Mouse (Mus musculus) hindbrain, embryonic 13.5 days (tissue): ENCODE measurements at regions not wholly inside any gene's neighbourhood (a gene's known extent, or its start where the extent isn't known, plus 50 kb on each side); places are given as distances from the start of the nearest gene placed in this dataset.

Experiments
- ATAC-seq: fragments of 200-750 bp; cut with Nextera tagmentation; 2 replicates; pipeline ENCODE4 v1.8.0; 2017; ENCODE audit warnings: moderate TSS enrichment; ENCODE audit not compliant: low FRiP score
- H3K27ac ChIP-seq: fragments of 300-500 bp; sonication (generic); 2 replicates; pipeline ENCODE4 v1.5.1; 2015; ENCODE audit warnings: inconsistent platforms, mild to moderate bottlenecking, moderate library complexity
- H3K27me3 ChIP-seq: fragments of 300-500 bp; sonication (generic); 2 replicates; pipeline ENCODE4 v1.6.1; 2015; ENCODE audit warnings: mild to moderate bottlenecking, inconsistent platforms
- H3K36me3 ChIP-seq: fragments of 300-500 bp; sonication (generic); 2 replicates; pipeline ENCODE4 v1.6.1; 2015; ENCODE audit warnings: mild to moderate bottlenecking, inconsistent platforms
- H3K4me1 ChIP-seq: fragments of 300-500 bp; sonication (generic); replicated peaks from 2 replicates; pipeline ENCODE4 v1.6.1; 2015; ENCODE audit warnings: inconsistent platforms
- H3K4me2 ChIP-seq: fragments of 300-500 bp; sonication (generic); 2 replicates; pipeline ENCODE4 v1.6.1; 2015; ENCODE audit warnings: inconsistent platforms, mild to moderate bottlenecking, moderate library complexity
- H3K4me3 ChIP-seq: fragments of 300-500 bp; sonication (generic); 2 replicates; pipeline ENCODE4 v1.5.1; 2015; ENCODE audit warnings: mild to moderate bottlenecking, inconsistent platforms
- H3K9ac ChIP-seq: fragments of 300-500 bp; sonication (generic); 2 replicates; pipeline ENCODE4 v1.6.1; 2015; ENCODE audit warnings: mild to moderate bottlenecking, inconsistent platforms
- H3K9me3 ChIP-seq: fragments of 300-500 bp; sonication (generic); 2 replicates; pipeline ENCODE4 v1.6.1; 2016; ENCODE audit warnings: inconsistent platforms
- WGBS: fragments of 180-500 bp; shearing (Covaris S2); methylation state at CpG from one replicate; pipeline ENCODE4 v1.1.7; 2015; 5-methylcytosine and 5-hydroxymethylcytosine counted together

DNA sequence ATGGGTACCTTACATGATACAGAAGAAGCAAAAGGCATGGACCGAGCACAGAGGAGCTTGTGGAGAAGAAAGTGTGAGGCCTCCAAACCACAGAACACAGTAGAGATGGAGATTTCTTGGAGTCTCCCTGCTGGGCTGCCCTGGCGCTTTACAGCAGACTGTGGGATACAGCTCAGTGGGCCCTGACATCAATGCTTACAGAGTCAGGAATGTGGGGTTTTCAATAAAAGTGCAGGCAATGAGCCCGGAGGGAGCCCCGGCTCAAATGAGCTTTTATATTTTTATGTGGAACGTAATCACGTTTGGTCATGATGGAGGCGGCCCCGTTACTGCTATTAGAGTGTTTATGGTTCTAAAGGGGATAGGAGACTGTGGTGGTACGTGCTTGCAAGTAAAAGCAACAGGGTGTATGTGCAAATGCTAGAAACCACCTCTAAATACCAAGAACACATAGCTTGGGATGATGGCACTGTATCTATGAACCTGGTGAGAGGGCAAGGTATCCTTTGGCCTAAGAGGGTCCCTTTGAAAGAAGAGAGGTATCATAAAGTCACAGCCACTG, 308.1 kb upstream of the Dynlrb2 start:
- ATAC-seq = no peak
- Histone ChIP-seq H3K4me3 (no peak overlapping the region), H3K27me3 (no peaks in the 10 kb centered on the region), H3K9me3 (no peaks in the 10 kb centered on the region), H3K27ac (no peak overlapping the region), H3K4me1 (no peaks in the 10 kb centered on the region), H3K36me3 (no peaks in the 10 kb centered on the region), H3K4me2 (no peak overlapping the region), H3K9ac (no peak overlapping the region)
- 79% methylated on average over 9 of the region's 9 CpGs for WGBS

DNA sequence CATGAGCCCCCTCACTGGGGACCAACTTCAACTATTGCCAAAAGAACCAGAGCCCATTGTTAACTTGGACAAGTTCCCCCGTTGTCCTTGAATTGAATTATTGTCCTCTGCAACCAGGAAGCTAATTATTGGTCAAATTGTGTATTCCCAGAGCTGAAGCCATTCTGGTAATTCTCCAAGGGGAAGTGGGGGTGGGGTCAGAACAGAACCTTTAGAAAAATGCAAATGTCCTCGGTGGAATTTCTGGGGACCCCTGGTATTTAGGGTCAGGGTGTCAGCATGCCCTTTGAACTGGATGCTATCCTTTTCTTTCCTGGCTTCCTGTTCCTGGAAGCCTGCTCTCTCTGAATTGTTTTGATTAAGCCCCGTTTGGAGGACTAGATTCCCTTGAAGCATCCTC, 312.7 kb upstream of the Dynlrb2 start:
- Histone ChIP-seq H3K9ac (no peak overlapping the region), H3K36me3 (no peaks in the 10 kb centered on the region), H3K27ac (no peak overlapping the region), H3K4me1 (no peaks in the 10 kb centered on the region), H3K4me3 (no peak overlapping the region), H3K4me2 (no peak overlapping the region), H3K27me3 (0 out of 2 replicates have a peak, but pooled peaks cover 3% of the 10 kb centered on the region), H3K9me3 (no peaks in the 10 kb centered on the region)
- no peak for ATAC-seq
- 10% methylated on average over 3 of the region's 3 CpGs for WGBS

- no peak overlapping the region for H3K27ac ChIP-seq
- H3K36me3 ChIP-seq = no peaks in the 10 kb centered on the region
- no peak overlapping the region for H3K9ac ChIP-seq
- 90% methylated on average over 7 of the region's 7 CpGs for WGBS
- ATAC-seq = no peak
- no peak overlapping the region for H3K4me2 ChIP-seq
- no peaks in the 10 kb centered on the region for H3K9me3 ChIP-seq
- no peak overlapping the region for H3K4me3 ChIP-seq
- H3K4me1 ChIP-seq = no peaks in the 10 kb centered on the region
- H3K27me3 ChIP-seq = 0 out of 2 replicates have a peak, but pooled peaks cover 1% of the 10 kb centered on the region
Measured at GRCm38 (mm10) chr8:116185206-116185605, 319.6 kb upstream of the Dynlrb2 start.

GRCm38 (mm10) chr8:116184241-116184640, 320.5 kb upstream of the Dynlrb2 start:
- no peak overlapping the region for H3K27ac ChIP-seq

GRCm38 (mm10) chr8:116177946-116178345, 326.8 kb upstream of the Dynlrb2 start:
- no peak overlapping the region for H3K4me2 ChIP-seq
- 84% methylated on average over 2 of the region's 2 CpGs for WGBS
- no peaks in the 10 kb centered on the region for H3K9me3 ChIP-seq
- no peaks in the 10 kb centered on the region for H3K4me1 ChIP-seq
- ATAC-seq = no peak
- H3K27ac ChIP-seq = no peak overlapping the region
- no peak overlapping the region for H3K9ac ChIP-seq
- H3K4me3 ChIP-seq = no peak overlapping the region
- H3K27me3 ChIP-seq = no peaks in the 10 kb centered on the region
- H3K36me3 ChIP-seq = no peaks in the 10 kb centered on the region

More at GRCm38 (mm10) chr8:116184241-116184640, 320.5 kb upstream of the Dynlrb2 start:
- 77% methylated on average over 8 of the region's 8 CpGs for WGBS
- Histone ChIP-seq H3K4me1 (no peaks in the 10 kb centered on the region), H3K4me2 (no peak overlapping the region), H3K27me3 (no peaks in the 10 kb centered on the region), H3K4me3 (no peak overlapping the region), H3K9me3 (no peaks in the 10 kb centered on the region), H3K9ac (no peak overlapping the region), H3K36me3 (no peaks in the 10 kb centered on the region)
- no peak for ATAC-seq

GRCm38 (mm10) chr8:116174891-116175290, 329.9 kb upstream of the Dynlrb2 start:
- Histone ChIP-seq H3K9ac (no peak overlapping the region), H3K27ac (no peak overlapping the region), H3K4me2 (no peak overlapping the region), H3K36me3 (no peaks in the 10 kb centered on the region), H3K4me3 (no peak overlapping the region), H3K27me3 (no peaks in the 10 kb centered on the region), H3K9me3 (no peaks in the 10 kb centered on the region), H3K4me1 (no peaks in the 10 kb centered on the region)
- ATAC-seq = no peak
- 63% methylated on average over 3 of the region's 3 CpGs for WGBS

DNA sequence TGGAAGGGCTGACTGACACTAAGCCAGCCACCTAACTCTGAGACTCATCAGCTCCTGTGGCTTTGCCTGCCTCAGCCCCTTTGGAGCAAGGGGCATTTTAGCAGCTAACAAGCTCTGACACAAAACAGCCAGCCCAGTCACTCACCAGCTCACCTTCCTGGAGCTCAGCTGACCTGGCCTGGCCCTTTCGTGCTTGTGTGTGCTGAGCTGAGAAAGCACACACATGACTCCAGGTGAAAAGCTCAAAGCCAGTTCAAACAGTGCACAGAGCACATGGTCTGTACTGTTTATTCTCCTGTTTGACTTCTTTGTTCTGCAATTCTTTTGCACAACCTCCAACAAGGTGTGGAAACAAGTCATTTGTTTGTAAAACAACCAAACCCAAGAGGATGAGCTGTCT, 330.8 kb upstream of the Dynlrb2 start:
- Histone ChIP-seq H3K9me3 (no peaks in the 10 kb centered on the region), H3K27me3 (no peaks in the 10 kb centered on the region), H3K27ac (no peak overlapping the region), H3K4me2 (no peak overlapping the region), H3K4me3 (no peak overlapping the region), H3K36me3 (no peaks in the 10 kb centered on the region), H3K4me1 (no peaks in the 10 kb centered on the region; the same call in 1 of the 2 replicates), H3K9ac (no peak overlapping the region)
- WGBS = 67% methylated on average over 1 of the region's 1 CpGs
- ATAC-seq = no peak

GRCm38 (mm10) chr8:116167874-116168273, 336.9 kb upstream of the Dynlrb2 start:
- no peaks in the 10 kb centered on the region for H3K36me3 ChIP-seq
- 27% methylated on average over 4 of the region's 4 CpGs for WGBS
- no peak for ATAC-seq
- no peak overlapping the region for H3K9ac ChIP-seq
- no peak overlapping the region for H3K27ac ChIP-seq
- no peak overlapping the region for H3K4me3 ChIP-seq
- H3K9me3 ChIP-seq = no peaks in the 10 kb centered on the region
- H3K27me3 ChIP-seq = no peaks in the 10 kb centered on the region
- peaks cover 15% of the 10 kb centered on the region for H3K4me1 ChIP-seq
- H3K4me2 ChIP-seq = no peak overlapping the region

- ATAC-seq = 0 out of 2 replicates have a peak, but pooled peaks have one; percentile 46
- Histone ChIP-seq H3K4me3 (no peak overlapping the region), H3K27me3 (no peaks in the 10 kb centered on the region), H3K4me2 (peak overlapping the region; percentile 30), H3K9me3 (no peaks in the 10 kb centered on the region), H3K9ac (no peak overlapping the region), H3K36me3 (no peaks in the 10 kb centered on the region), H3K4me1 (peaks cover 15% of the 10 kb centered on the region), H3K27ac (peak overlapping the region; percentile 62; the same call in 1 of the 2 replicates)
- WGBS = 16% methylated on average over 8 of the region's 8 CpGs
Measured at GRCm38 (mm10) chr8:116164989-116165299, 339.8 kb upstream of the Dynlrb2 start.

GRCm38 (mm10) chr8:116164190-116164988, 340.4 kb upstream of the Dynlrb2 start:
- 0 out of 2 replicates have a peak, but pooled peaks have one; percentile 49 for ATAC-seq
- H3K4me3 ChIP-seq = no peak overlapping the region
- H3K27ac ChIP-seq = peak overlapping the region; percentile 62
- no peaks in the 10 kb centered on the region for H3K27me3 ChIP-seq
- no peak overlapping the region for H3K9ac ChIP-seq
- H3K4me1 ChIP-seq = peaks cover 15% of the 10 kb centered on the region
- H3K36me3 ChIP-seq = no peaks in the 10 kb centered on the region
- WGBS = 41% methylated on average over 5 of the region's 5 CpGs
- peak overlapping the region; percentile 30 for H3K4me2 ChIP-seq
- H3K9me3 ChIP-seq = no peaks in the 10 kb centered on the region

- Histone ChIP-seq H3K4me3 (no peak overlapping the region), H3K27ac (no peak overlapping the region), H3K4me1 (peaks cover 15% of the 10 kb centered on the region), H3K27me3 (no peaks in the 10 kb centered on the region), H3K4me2 (no peak overlapping the region), H3K9me3 (no peaks in the 10 kb centered on the region), H3K9ac (no peak overlapping the region), H3K36me3 (no peaks in the 10 kb centered on the region)
- ATAC-seq = no peak
- 67% methylated on average over 5 of the region's 5 CpGs for WGBS
Measured at GRCm38 (mm10) chr8:116160932-116161331, 343.8 kb upstream of the Dynlrb2 start.

DNA sequence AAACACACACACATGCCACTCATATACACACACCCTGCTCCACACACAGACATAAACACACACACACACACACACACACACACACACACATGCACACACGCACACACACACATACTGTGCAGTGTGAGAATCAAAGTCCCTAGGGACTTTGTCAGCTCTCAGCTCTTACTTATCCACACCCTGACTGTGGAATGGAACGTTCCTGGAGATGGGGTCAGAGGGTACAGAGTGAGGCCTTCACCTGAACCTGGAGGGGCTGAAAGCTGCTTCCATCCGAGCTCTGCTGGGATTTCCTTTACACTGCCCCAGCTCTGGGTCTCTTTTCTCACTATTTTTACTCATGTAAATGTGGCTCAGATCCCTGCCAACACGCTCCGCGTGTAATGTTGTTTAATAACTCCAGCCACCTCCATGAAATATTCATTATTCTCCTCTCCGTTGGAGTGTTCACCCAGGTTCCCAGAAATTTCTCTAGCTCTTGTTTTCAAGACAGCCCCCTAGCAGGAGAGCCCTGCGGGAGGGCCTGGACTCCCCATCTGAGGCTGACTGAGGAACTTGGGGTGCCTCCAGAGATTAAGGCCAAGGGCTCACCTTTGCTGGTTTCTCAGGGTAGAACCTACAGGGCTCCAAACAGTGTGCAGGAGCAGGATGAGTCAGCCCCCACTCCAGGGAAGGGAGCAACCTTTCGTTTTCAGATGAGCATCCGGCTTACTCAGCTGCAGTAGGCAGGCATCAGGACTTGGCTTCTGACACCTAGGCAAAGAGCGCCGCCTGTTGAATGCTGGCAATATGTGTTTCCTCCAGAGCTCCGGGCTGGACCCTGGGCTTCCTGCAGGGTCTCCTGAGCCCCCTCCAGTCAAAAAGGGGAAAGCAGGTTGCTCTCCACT, 360.8 kb upstream of the Dynlrb2 start:
- peak overlapping the region; percentile 31; the same call in 1 of the 2 replicates for H3K27ac ChIP-seq
- H3K4me3 ChIP-seq = no peak overlapping the region
- no peaks in the 10 kb centered on the region for H3K36me3 ChIP-seq
- no peak for ATAC-seq
- H3K4me1 ChIP-seq = peaks cover 11% of the 10 kb centered on the region; the same call in 1 of the 2 replicates
- no peak overlapping the region for H3K9ac ChIP-seq
- no peak overlapping the region for H3K4me2 ChIP-seq
- 39% methylated on average over 13 of the region's 13 CpGs for whole genome bisulfite sequencing
- H3K9me3 ChIP-seq = no peaks in the 10 kb centered on the region
- H3K27me3 ChIP-seq = no peaks in the 10 kb centered on the region; the same call in 1 of the 2 replicates
